Mouse (Mus musculus) embryonic facial prominence, embryonic 14.5 days (tissue): ENCODE measurements around the gene Mindy1. TPM values are rescaled to one million over a fixed set of nuclear protein-coding genes. Genes with fewer than 3 reads are reported as not detected.

Experiments used
- ATAC-seq: fragments of 200-750 bp; cut with Nextera tagmentation; 2 replicates; pipeline ENCODE4 v1.8.0; 2017; ENCODE audit warnings: low read depth, moderate number of reproducible peaks, moderate TSS enrichment
- DNase-seq: peaks from one replicate; pipeline ENCODE4 v3.0.0-alpha.2; 2015; ENCODE audit warnings: low spot score
- H3K27ac ChIP-seq: fragments of 300-500 bp; sonication (generic); replicated peaks from 2 replicates; pipeline ENCODE4 v1.5.1; 2014; ENCODE audit warnings: low read depth, mild to moderate bottlenecking, low read length, moderate library complexity
- H3K27me3 ChIP-seq: fragments of 300-500 bp; sonication (generic); replicated peaks from 2 replicates; pipeline ENCODE4 v1.6.1; 2014; ENCODE audit warnings: low read length; ENCODE audit not compliant: control insufficient read depth, insufficient read depth
- H3K36me3 ChIP-seq: fragments of 300-500 bp; sonication (generic); 2 replicates; pipeline ENCODE4 v1.6.1; 2014; ENCODE audit warnings: low read length, mixed read lengths; ENCODE audit not compliant: control insufficient read depth, insufficient read depth
- H3K4me1 ChIP-seq: fragments of 300-500 bp; sonication (generic); 2 replicates; pipeline ENCODE4 v1.6.1; 2014; ENCODE audit warnings: antibody characterized with exemption, low read length; ENCODE audit not compliant: control insufficient read depth, insufficient read depth
- H3K4me2 ChIP-seq: fragments of 300-500 bp; sonication (generic); 2 replicates; pipeline ENCODE4 v1.6.1; 2014; ENCODE audit warnings: low read depth, mild to moderate bottlenecking, low read length, moderate library complexity, mixed read lengths
- H3K4me3 ChIP-seq: fragments of 300-500 bp; sonication (generic); 2 replicates; pipeline ENCODE4 v1.5.1; 2014; ENCODE audit warnings: low read depth, mild to moderate bottlenecking, low read length
- H3K9ac ChIP-seq: fragments of 300-500 bp; sonication (generic); 2 replicates; pipeline ENCODE4 v1.6.1; 2014; ENCODE audit warnings: low read depth, mild to moderate bottlenecking, low read length, moderate library complexity, mixed read lengths
- H3K9me3 ChIP-seq: fragments of 300-500 bp; sonication (generic); 2 replicates; pipeline ENCODE4 v1.6.1; 2016; ENCODE audit warnings: low read length; ENCODE audit not compliant: control insufficient read depth
- WGBS: fragments of 180-500 bp; shearing (Covaris S2); extraction: QIAGEN DNeasy Blood & Tissue Kit; methylation state at CpG from one replicate; pipeline ENCODE4 v1.1.7; 2014; 5-methylcytosine and 5-hydroxymethylcytosine counted together
- polyA plus RNA-seq: library from polyadenylated mRNA; unstranded; fragments of >200 nt; fragmentation: Nextera tagmentation; extraction: Ambion mirVana; gene quantifications from 2 replicates; pipeline ENCODE4 v1.2.1, GENCODE M21; 2014

Gene Mindy1
- polyA plus RNA-seq, 1 experiment from 2014 or later, result 37.7 TPM

DNA sequence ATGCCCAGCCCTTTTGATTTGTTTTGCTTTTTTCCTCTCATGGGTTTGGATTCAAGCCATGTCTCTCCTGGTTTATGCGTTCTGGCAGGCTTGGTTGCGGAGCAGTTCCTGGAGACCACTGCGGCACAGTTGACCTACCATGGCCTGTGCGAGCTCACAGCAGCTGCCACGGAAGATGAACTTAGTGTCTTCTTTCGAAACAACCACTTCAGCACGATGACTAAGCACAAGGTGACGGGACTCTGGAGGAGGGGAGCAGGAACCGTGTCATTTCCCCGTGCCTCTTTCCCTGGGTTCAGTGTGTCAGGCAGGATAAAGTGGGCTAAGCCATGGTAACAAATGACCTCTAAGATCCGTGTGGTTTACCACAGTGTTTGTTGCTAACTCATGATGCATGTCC lies 12.4 kb downstream of the Mindy1 start:
- Histone ChIP-seq H3K9ac (no peak overlapping the region), H3K4me3 (no peak overlapping the region), H3K27me3 (no peaks in the 10 kb centered on the region), H3K4me2 (no peak overlapping the region), H3K9me3 (no peaks in the 10 kb centered on the region), H3K36me3 (peaks cover 75% of the 10 kb centered on the region), H3K4me1 (no peaks in the 10 kb centered on the region), H3K27ac (no peak overlapping the region)
- 69% methylated on average over 11 of the region's 11 CpGs for WGBS
- ATAC-seq, result no peak
- DNase-seq, result no peak

DNA sequence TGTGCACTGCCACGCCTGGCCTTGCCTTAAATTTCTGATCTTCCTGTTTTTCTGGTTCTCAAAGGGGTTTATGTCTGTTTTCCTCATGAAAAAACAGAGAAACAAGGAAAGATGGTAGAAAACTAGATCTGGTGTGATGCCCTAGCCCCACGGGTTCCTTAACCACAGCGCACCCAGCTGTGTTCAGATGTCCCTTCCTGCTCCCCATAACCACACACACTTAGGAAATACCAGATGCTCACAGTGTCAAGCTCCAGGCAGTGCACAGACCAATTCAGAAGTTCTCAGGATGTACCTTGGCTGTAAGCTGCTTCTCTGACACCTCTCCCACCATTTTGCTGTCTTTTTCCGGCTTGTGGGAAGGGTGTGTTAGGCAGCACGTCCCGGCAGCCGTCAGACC lies 13.2 kb downstream of the Mindy1 start:
- Histone ChIP-seq H3K36me3 (peaks cover 73% of the 10 kb centered on the region), H3K4me1 (no peaks in the 10 kb centered on the region), H3K4me2 (no peak overlapping the region), H3K27ac (0 out of 2 replicates have a peak overlapping the region, but pooled peaks have one; percentile 1), H3K9ac (no peak overlapping the region), H3K4me3 (no peak overlapping the region), H3K27me3 (no peaks in the 10 kb centered on the region), H3K9me3 (no peaks in the 10 kb centered on the region)
- 81% methylated on average over 7 of the region's 7 CpGs for WGBS
- ATAC-seq (no peak), DNase-seq (no peak)

DNA sequence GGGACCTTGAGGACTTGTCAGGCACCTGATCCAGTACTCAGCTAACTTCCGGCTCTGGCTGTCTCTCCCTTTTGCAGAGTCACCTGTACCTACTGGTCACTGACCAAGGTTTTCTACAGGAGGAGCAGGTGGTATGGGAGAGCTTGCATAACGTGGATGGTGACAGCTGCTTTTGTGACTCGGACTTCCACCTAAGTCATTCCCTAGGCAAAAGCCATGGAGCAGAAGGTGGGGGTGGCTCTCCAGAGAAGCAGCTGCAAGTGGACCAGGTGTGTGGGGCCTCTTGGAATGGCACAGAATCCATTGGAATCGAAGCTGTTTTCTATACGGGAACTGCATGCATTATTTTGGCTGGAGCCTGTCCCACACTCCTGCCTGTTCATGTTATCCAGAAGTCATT lies 13.6 kb downstream of the Mindy1 start:
- Histone ChIP-seq H3K4me2 (no peak overlapping the region), H3K27me3 (no peaks in the 10 kb centered on the region), H3K36me3 (peaks cover 73% of the 10 kb centered on the region), H3K9me3 (no peaks in the 10 kb centered on the region), H3K4me1 (no peaks in the 10 kb centered on the region), H3K27ac (0 out of 2 replicates have a peak overlapping the region, but pooled peaks have one; percentile 1), H3K4me3 (no peak overlapping the region), H3K9ac (no peak overlapping the region)
- DNase-seq, result no peak
- 76% methylated on average over 5 of the region's 5 CpGs for WGBS
- no peak for ATAC-seq

DNA sequence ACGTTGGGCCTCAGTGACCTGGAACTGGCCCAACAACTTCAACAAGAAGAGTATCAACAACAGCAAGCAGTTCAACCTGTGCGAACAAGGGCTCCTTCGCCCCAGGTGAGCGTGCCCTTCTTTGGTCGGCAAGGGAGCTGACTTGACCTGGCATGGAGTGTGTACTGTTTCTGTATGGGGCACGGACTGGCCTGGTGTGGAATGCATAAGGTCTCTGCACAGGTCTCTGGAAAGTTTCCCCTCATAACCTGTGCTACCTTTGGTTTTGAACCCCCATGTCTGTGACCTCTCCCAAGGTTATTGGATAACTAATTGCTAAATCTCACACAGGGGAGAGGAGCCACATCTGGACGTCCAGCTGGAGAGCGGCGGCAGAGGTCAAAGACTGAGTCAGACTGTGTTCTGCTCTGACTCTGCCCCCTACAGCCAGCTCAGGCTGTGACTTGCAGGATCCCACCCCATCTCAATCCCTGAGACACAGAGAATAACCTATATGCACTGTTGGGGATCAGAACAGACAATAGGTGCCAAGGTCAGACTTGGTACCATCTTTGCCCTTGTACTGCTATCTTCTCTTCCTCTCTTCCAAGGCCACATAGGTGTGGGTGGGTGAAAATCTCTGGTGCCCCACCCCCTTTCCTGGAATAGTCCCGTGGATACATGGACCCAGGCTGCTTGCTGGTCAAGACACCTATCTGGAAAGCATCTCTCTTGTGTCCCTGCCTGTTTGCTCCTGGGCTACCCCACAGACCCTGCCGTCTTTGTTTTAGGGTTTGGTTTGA lies 14.4 kb downstream of the Mindy1 start:
- WGBS, result 72% methylated on average over 11 of the region's 11 CpGs
- peaks cover 65% of the 10 kb centered on the region for H3K36me3 ChIP-seq
- H3K27ac ChIP-seq, result no peak overlapping the region
- DNase-seq (no peak), ATAC-seq (no peak)
- no peak overlapping the region for H3K9ac ChIP-seq
- H3K4me1 ChIP-seq, result no peaks in the 10 kb centered on the region
- no peak overlapping the region for H3K4me3 ChIP-seq
- H3K27me3 ChIP-seq, result no peaks in the 10 kb centered on the region
- H3K9me3 ChIP-seq, result no peaks in the 10 kb centered on the region
- no peak overlapping the region for H3K4me2 ChIP-seq

DNA sequence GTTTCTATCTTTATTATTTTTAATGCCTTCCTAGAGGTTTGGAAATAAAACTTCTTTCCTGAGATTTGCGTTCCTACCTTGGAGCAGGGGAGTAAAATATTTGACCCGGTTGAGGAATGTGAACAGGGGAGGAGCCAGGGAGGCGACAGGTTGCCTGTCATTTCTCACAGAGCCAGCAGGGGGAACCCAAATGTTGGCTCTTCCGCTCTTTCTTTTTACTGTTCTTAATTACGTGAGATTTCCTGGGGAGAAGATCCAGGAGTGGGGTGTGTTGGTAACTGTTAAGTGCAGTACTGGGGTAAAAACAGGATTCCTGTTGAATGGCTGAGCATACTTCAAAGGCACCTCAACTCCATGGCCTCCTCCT lies 14.9 kb downstream of the Mindy1 start:
- peak; percentile 48 for DNase-seq
- no peaks in the 10 kb centered on the region for H3K4me1 ChIP-seq
- H3K9ac ChIP-seq, result no peak overlapping the region
- no peak overlapping the region; the same call in 1 of the 2 replicates for H3K27ac ChIP-seq
- H3K9me3 ChIP-seq, result no peaks in the 10 kb centered on the region
- H3K4me2 ChIP-seq, result no peak overlapping the region
- peaks cover 59% of the 10 kb centered on the region for H3K36me3 ChIP-seq
- peak; percentile 51 for ATAC-seq
- H3K27me3 ChIP-seq, result no peaks in the 10 kb centered on the region
- no peak overlapping the region for H3K4me3 ChIP-seq
- WGBS, result 8% methylated on average over 5 of the region's 5 CpGs

DNA sequence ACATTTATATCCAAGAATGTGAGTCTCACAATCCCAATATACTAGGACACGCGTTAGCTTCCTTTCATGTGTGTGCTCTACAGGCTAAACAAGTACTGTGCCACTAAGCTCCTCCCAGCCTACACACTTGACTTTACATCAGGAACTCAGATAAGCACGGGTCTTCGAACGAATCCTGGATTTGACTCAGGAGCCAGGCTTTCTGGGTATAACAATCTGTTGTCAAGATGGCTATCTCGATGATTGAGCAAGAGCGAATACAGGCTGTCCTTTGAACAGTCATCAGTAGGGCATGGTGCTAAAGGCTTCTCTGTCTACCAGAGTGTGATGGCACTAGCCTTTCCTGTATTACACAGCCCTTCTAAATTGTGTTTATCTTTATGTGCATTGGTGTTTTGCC lies 16.9 kb downstream of the Mindy1 start:
- H3K27me3 ChIP-seq, result no peaks in the 10 kb centered on the region
- 88% methylated on average over 7 of the region's 7 CpGs for WGBS
- H3K9me3 ChIP-seq, result no peaks in the 10 kb centered on the region
- H3K9ac ChIP-seq, result no peak overlapping the region
- H3K36me3 ChIP-seq, result peaks cover 41% of the 10 kb centered on the region
- no peaks in the 10 kb centered on the region for H3K4me1 ChIP-seq
- DNase-seq (no peak), ATAC-seq (no peak)
- no peak overlapping the region for H3K4me2 ChIP-seq
- no peak overlapping the region for H3K4me3 ChIP-seq
- H3K27ac ChIP-seq, result no peak overlapping the region

DNA sequence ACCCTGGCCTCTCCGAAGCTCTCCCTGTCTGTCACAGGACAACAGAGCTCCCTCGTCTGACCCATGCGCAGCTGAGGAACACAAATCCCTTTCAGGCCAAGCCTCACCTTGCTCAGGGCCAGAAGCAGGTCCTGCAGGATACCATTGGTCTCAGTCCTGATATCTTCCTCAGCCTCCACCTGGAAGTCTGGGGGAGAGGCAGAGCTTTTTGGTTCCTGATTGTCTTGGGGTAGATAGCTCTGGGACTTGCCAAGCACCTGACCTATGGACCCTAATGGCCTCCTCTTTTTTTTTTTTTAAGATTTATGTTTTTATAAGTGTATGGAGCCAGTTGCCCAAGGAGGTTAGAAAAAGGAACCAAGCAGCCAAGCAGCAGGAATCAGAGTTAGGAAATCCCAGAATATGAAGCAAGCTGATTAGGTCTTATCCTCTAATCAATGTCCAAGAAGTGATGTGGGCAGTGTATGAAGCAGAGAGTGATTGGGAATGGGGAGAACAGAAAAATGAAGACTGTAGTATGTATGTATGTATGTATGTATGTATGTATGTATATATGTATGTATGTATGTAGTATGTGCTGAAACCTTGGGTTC lies 20.2 kb downstream of the Mindy1 start:
- Histone ChIP-seq H3K4me2 (no peak overlapping the region), H3K27ac (no peak overlapping the region), H3K27me3 (no peaks in the 10 kb centered on the region), H3K4me1 (no peaks in the 10 kb centered on the region), H3K9ac (no peak overlapping the region), H3K4me3 (no peak overlapping the region), H3K36me3 (peaks cover 11% of the 10 kb centered on the region), H3K9me3 (no peaks in the 10 kb centered on the region)
- WGBS, result 81% methylated on average over 3 of the region's 3 CpGs
- no peak for DNase-seq
- no peak for ATAC-seq

DNA sequence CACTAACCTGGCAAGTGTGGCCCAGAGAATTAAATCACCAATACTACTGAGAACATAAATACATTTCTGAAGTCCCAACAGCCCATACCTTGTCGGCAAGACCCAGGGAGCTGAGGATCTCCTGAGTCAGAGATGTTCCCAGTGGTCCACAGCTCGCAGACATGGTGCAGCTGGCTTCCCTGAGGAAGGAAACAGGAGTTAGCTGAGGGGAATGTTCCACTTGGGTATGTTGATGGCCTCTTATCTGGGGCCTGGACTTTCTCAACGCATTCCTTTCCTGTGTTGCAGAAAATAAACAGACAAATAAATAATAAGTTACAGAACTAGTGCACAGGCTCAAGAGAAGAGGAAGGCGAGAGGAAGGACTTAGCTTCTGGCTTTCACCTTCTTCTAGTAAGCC lies 25.1 kb downstream of the Mindy1 start:
- no peak overlapping the region for H3K4me3 ChIP-seq
- 82% methylated on average over 4 of the region's 4 CpGs for WGBS
- H3K9ac ChIP-seq, result no peak overlapping the region
- ATAC-seq (no peak), DNase-seq (no peak)
- no peaks in the 10 kb centered on the region for H3K4me1 ChIP-seq
- no peaks in the 10 kb centered on the region for H3K27me3 ChIP-seq
- H3K27ac ChIP-seq, result no peak overlapping the region
- no peak overlapping the region for H3K4me2 ChIP-seq
- no peaks in the 10 kb centered on the region for H3K9me3 ChIP-seq
- H3K36me3 ChIP-seq, result no peaks in the 10 kb centered on the region

DNA sequence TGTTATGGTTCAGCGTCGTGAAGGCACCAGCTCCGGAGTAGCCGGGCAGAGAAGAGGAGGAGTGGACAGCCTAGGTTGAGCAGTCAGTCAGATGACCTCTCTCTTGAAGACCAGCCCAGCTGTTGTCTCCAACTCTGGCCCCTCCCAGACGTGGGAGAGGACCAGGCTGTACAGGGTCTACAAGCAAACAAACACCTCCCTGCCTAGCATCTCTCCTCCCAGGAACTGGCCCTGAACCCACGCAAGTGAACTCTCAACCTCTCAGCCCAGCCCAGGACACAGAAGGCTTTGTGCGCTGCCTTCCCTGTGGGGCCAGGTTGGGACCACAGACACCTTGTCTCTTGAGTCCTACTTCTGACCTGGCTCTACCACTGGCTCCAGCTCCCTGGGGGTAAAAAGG lies 26.0 kb downstream of the Mindy1 start, which contains the start of gene Anxa9:
Anxa9 (minus strand) TSS at position 77 of the 400 bp plus-strand sequence.
- Histone ChIP-seq H3K9me3 (no peaks in the 10 kb centered on the region), H3K36me3 (no peaks in the 10 kb centered on the region), H3K4me3 (no peak within 1 kb of the TSS), H3K9ac (no peak within 1 kb of the TSS), H3K27me3 (no peaks in the 10 kb centered on the region), H3K4me2 (no peak within 1 kb of the TSS), H3K4me1 (no peaks in the 10 kb centered on the region), H3K27ac (no peak within 1 kb of the TSS; the same call in 1 of the 2 replicates)
- 59% methylated on average over 7 of the region's 7 CpGs for WGBS
- ATAC-seq, result no peak
- DNase-seq, result no peak
